Mouse (Mus musculus) forebrain, embryonic 13.5 days (tissue): ENCODE measurements around the gene Rsph3b. TPM values are rescaled to one million over a fixed set of nuclear protein-coding genes. Genes with fewer than 3 reads are reported as not detected.

ENCODE experiments used
- ATAC-seq: fragments of 200-750 bp; cut with Nextera tagmentation; 2 replicates; pipeline ENCODE4 v1.8.0; 2017
- H3K27ac ChIP-seq: fragments of 300-500 bp; sonication (generic); 2 replicates; pipeline ENCODE4 v1.5.1; 2015; ENCODE audit warnings: inconsistent platforms, mild to moderate bottlenecking, moderate library complexity
- H3K27me3 ChIP-seq: fragments of 300-500 bp; sonication (generic); 2 replicates; pipeline ENCODE4 v1.6.1; 2015; ENCODE audit warnings: mild to moderate bottlenecking, inconsistent platforms
- H3K36me3 ChIP-seq: fragments of 300-500 bp; sonication (generic); 2 replicates; pipeline ENCODE4 v1.6.1; 2015; ENCODE audit warnings: mild to moderate bottlenecking, inconsistent platforms; ENCODE audit not compliant: poor library complexity, severe bottlenecking
- H3K4me1 ChIP-seq: fragments of 300-500 bp; sonication (generic); 2 replicates; pipeline ENCODE4 v1.6.1; 2015; ENCODE audit warnings: inconsistent platforms
- H3K4me2 ChIP-seq: fragments of 300-500 bp; sonication (generic); 2 replicates; pipeline ENCODE4 v1.6.1; 2015; ENCODE audit warnings: inconsistent platforms, mild to moderate bottlenecking, moderate library complexity
- H3K4me3 ChIP-seq: fragments of 300-500 bp; sonication (generic); 2 replicates; pipeline ENCODE4 v1.5.1; 2015; ENCODE audit warnings: mild to moderate bottlenecking, inconsistent platforms
- H3K9ac ChIP-seq: fragments of 300-500 bp; sonication (generic); 2 replicates; pipeline ENCODE4 v1.6.1; 2015; ENCODE audit warnings: mild to moderate bottlenecking, inconsistent platforms
- H3K9me3 ChIP-seq: fragments of 300-500 bp; sonication (generic); replicated peaks from 2 replicates; pipeline ENCODE4 v1.6.1; 2016; ENCODE audit warnings: inconsistent platforms
- WGBS: fragments of 180-500 bp; shearing (Covaris S2); methylation state at CpG from one replicate; pipeline ENCODE4 v1.1.7; 2015; 5-methylcytosine and 5-hydroxymethylcytosine counted together
- microRNA-seq: library from miRNA; unstranded; fragments of <30 nt; microRNA quantifications from one replicate; pipeline ENCODE4, GENCODE M21; 2016
- polyA plus RNA-seq: library from polyadenylated mRNA; unstranded; fragments of >200 nt; fragmentation: Nextera tagmentation; extraction: Ambion mirVana; gene quantifications from 2 replicates; pipeline ENCODE4 v1.2.1, GENCODE M21; 2015

Gene Rsph3b
- polyA plus RNA-seq, 1 experiment from 2014 or later: 48.7 TPM

DNA sequence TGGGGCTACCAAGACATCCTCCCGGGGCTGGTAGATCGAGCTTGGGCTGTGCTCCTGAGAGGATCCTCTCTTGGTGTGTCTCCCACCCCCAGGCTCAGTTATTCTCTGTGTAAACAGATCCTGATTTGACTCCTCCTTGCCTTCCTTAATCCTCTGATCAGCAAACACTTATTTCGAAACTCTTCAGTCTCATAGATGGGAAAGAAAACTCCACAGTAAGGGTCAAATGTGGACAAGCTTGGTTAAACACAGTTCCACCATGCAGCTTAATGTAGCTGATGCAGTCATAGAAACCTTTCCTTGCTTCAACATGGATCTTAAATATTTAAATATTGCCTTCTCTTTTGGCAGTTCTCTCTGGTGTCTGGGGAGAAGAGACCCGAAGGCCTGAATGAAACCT lies 88.4 kb downstream of the Rsph3b start:
- ATAC-seq: no peak
- Histone ChIP-seq H3K9ac (no peak overlapping the region), H3K27ac (peak overlapping the region; percentile 89), H3K4me2 (no peak overlapping the region; the same call in 1 of the 2 replicates), H3K36me3 (no peaks in the 10 kb centered on the region), H3K27me3 (peaks cover 10% of the 10 kb centered on the region), H3K9me3 (no peaks in the 10 kb centered on the region), H3K4me1 (peaks cover 51% of the 10 kb centered on the region), H3K4me3 (no peak overlapping the region)
- 2% methylated on average over 4 of the region's 4 CpGs for WGBS

Small RNAs within 50 kb of the gene (microRNA-seq; reads per million reads assigned to microRNA genes)
- not detected for gene Mir692-1

Other genes with a start within 250 kb of the Rsph3b start
- gene Ezr, start 165.9 kb downstream of the Rsph3b start, polyA plus RNA-seq: 113 and 117 TPM in 2 replicates
- gene Tagap1, start 12.5 kb upstream of the Rsph3b start, polyA plus RNA-seq: 48.8 and 50.1 TPM in 2 replicates
- 85.6 and 94.6 TPM in 2 replicates for gene Rnaset2b, start 22.0 kb upstream of the Rsph3b start, polyA plus RNA-seq
- 0.22 and 0.47 TPM in 2 replicates for gene Gm49721, start 30.2 kb upstream of the Rsph3b start, polyA plus RNA-seq
- gene Gm1604a, start 76.9 kb upstream of the Rsph3b start, polyA plus RNA-seq: 0.26 and 0.47 TPM in 2 replicates
- 17.7 and 20.9 TPM in 2 replicates for gene Rps6ka2, start 221.4 kb upstream of the Rsph3b start, polyA plus RNA-seq